Mouse (Mus musculus): ENCODE measurements at regions not wholly inside any gene's neighbourhood (a gene's known extent, or its start where the extent isn't known, plus 50 kb on each side); places are given as distances from the start of the nearest gene placed in this dataset.

- no peak overlapping the region for H3K4me3 ChIP-seq
- H3K27me3 ChIP-seq = no peaks in the 10 kb centered on the region
- H3K9me3 ChIP-seq (replicated peaks) = no peaks in the 10 kb centered on the region
- H3K36me3 ChIP-seq = no peaks in the 10 kb centered on the region; the same call in 1 of the 2 replicates
- WGBS = 72% methylated on average over 9 of the region's 9 CpGs
- no peak for ATAC-seq (replicated peaks; ENCODE audit: insufficient number of reproducible peaks, insufficient read depth, low FRiP score, low read depth)
- H3K27ac ChIP-seq = no peak overlapping the region
- H3K9ac ChIP-seq = no peak overlapping the region
- H3K4me1 ChIP-seq (replicated peaks) = peaks cover 13% of the 10 kb centered on the region
- H3K4me2 ChIP-seq = no peak overlapping the region
Measured at GRCm38 (mm10) chr6:39283761-39284415, 77.3 kb upstream of the Kdm7a start.

DNA sequence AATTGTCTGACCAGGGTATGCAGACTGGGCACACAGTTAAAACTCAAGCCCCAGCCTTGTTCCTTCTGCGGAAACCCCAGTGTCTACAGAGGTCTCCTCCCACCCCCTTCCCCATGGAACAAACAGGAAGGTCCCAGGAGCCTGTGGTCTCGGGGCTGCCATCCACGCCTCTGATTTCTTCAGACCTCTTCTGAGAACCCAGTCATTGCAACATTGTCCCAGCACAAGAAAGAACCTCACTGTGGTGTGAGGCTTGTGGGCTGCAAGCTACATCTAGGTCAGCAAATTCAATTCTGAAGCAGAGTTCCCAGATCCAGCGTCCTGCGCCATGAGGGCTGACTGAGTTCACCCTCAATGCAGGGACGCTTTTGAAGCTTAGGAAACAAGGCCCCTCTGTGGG, 71.7 kb upstream of the Kdm7a start:
- Histone ChIP-seq H3K4me2 (no peak overlapping the region), H3K4me3 (no peak overlapping the region), H3K36me3 (no peaks in the 10 kb centered on the region), H3K9ac (no peak overlapping the region), H3K27me3 (no peaks in the 10 kb centered on the region), H3K27ac (no peak overlapping the region), H3K4me1 (replicated peaks) (no peaks in the 10 kb centered on the region), H3K9me3 (replicated peaks) (no peaks in the 10 kb centered on the region)
- WGBS = 81% methylated on average over 6 of the region's 6 CpGs
- ATAC-seq (replicated peaks; ENCODE audit: insufficient number of reproducible peaks, insufficient read depth, low FRiP score, low read depth) = no peak

DNA sequence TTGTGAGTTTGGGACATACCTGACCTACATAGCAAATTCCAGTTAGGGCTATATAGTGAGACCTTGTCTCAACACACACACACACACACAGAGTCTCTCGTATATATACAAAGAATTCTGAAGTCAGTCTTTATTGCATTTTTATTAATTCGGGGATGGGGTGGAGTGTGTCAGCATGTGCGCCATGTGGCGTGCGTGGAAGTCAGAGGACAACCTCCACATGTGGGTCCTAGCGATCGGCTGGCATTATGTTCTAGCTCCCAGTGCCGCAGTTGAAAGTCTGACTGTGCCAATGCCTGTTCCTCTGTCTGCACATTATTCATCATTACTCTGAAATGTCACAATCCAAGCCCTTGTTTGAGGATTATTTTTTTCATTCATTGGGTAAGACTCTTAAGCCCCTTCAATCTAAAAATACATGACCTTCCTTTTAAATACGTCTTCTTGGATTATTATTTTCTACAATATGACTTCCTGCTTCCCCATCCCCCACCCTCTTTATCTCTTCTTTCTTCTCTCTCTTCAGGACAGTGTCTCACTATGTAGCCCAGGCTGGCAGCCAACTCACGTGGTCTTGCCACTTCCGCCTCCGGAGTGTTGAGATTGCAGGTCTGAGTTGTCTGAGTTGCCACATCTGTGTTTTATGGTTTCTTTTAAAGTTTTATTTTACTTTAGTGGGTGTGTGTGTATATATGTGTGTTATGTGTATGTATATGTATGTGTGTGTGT, 68.3 kb upstream of the Kdm7a start:
- H3K4me1 ChIP-seq (replicated peaks) = no peaks in the 10 kb centered on the region
- no peaks in the 10 kb centered on the region for H3K9me3 ChIP-seq (replicated peaks)
- 75% methylated on average over 12 of the region's 12 CpGs for WGBS
- no peak overlapping the region for H3K4me2 ChIP-seq
- no peak overlapping the region for H3K9ac ChIP-seq
- ATAC-seq (replicated peaks; ENCODE audit: insufficient number of reproducible peaks, insufficient read depth, low FRiP score, low read depth) = no peak
- H3K27me3 ChIP-seq = no peaks in the 10 kb centered on the region
- no peak overlapping the region for H3K27ac ChIP-seq
- no peaks in the 10 kb centered on the region for H3K36me3 ChIP-seq
- H3K4me3 ChIP-seq = no peak overlapping the region

GRCm38 (mm10) chr6:39273427-39273826, 66.8 kb upstream of the Kdm7a start:
- Histone ChIP-seq H3K4me3 (no peak overlapping the region), H3K27me3 (no peaks in the 10 kb centered on the region), H3K36me3 (no peaks in the 10 kb centered on the region), H3K4me2 (no peak overlapping the region), H3K9me3 (replicated peaks) (no peaks in the 10 kb centered on the region), H3K27ac (no peak overlapping the region), H3K9ac (no peak overlapping the region), H3K4me1 (replicated peaks) (no peaks in the 10 kb centered on the region)
- WGBS = 87% methylated on average over 1 of the region's 1 CpGs
- ATAC-seq (replicated peaks; ENCODE audit: insufficient number of reproducible peaks, insufficient read depth, low FRiP score, low read depth) = no peak

DNA sequence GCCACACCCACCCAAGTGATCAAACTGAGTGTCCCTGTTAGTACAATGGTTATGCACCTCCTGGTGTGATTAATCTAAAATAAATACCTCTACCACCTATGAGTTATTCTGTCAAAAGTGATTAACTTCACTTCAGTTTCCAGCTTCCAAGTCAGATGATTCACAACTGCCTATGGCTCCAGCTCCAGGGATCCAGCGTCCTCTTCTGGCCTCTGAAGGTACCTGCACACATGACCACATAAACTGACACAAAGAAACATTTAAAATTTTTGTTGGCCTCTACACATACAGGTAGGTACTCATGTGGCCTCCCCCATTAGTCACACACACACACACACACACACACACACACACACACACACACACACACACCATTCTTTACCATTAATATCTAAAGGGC, 63.9 kb upstream of the Kdm7a start:
- no peak overlapping the region for H3K4me2 ChIP-seq
- no peak overlapping the region for H3K27ac ChIP-seq
- H3K36me3 ChIP-seq = no peaks in the 10 kb centered on the region
- no peak overlapping the region for H3K9ac ChIP-seq
- H3K9me3 ChIP-seq (replicated peaks) = no peaks in the 10 kb centered on the region
- WGBS = 85% methylated on average over 1 of the region's 1 CpGs
- no peak overlapping the region for H3K4me3 ChIP-seq
- H3K27me3 ChIP-seq = no peaks in the 10 kb centered on the region
- no peaks in the 10 kb centered on the region for H3K4me1 ChIP-seq (replicated peaks)
- no peak for ATAC-seq (replicated peaks; ENCODE audit: insufficient number of reproducible peaks, insufficient read depth, low FRiP score, low read depth)

GRCm38 (mm10) chr6:39269706-39270105, 63.1 kb upstream of the Kdm7a start:
- no peak overlapping the region for H3K4me3 ChIP-seq
- no peak overlapping the region for H3K27ac ChIP-seq
- H3K9me3 ChIP-seq (replicated peaks) = no peaks in the 10 kb centered on the region
- H3K4me2 ChIP-seq = no peak overlapping the region
- ATAC-seq (replicated peaks; ENCODE audit: insufficient number of reproducible peaks, insufficient read depth, low FRiP score, low read depth) = no peak
- H3K4me1 ChIP-seq (replicated peaks) = peaks cover 4% of the 10 kb centered on the region; the same call in 1 of the 2 replicates
- 61% methylated on average over 5 of the region's 5 CpGs for WGBS
- no peaks in the 10 kb centered on the region for H3K36me3 ChIP-seq
- H3K9ac ChIP-seq = no peak overlapping the region
- H3K27me3 ChIP-seq = no peaks in the 10 kb centered on the region

- Histone ChIP-seq H3K4me3 (no peak overlapping the region), H3K27me3 (no peaks in the 10 kb centered on the region), H3K9me3 (replicated peaks) (no peaks in the 10 kb centered on the region), H3K27ac (no peak overlapping the region), H3K4me1 (replicated peaks) (peaks cover 8% of the 10 kb centered on the region), H3K9ac (no peak overlapping the region), H3K4me2 (no peak overlapping the region), H3K36me3 (no peaks in the 10 kb centered on the region)
- no peak for ATAC-seq (replicated peaks; ENCODE audit: insufficient number of reproducible peaks, insufficient read depth, low FRiP score, low read depth)
- 24% methylated on average over 8 of the region's 8 CpGs for WGBS
Measured at GRCm38 (mm10) chr6:39268647-39269428, 62.2 kb upstream of the Kdm7a start.

- 42% methylated on average over 4 of the region's 4 CpGs for WGBS
- Histone ChIP-seq H3K4me3 (no peak overlapping the region), H3K4me2 (no peak overlapping the region), H3K9me3 (replicated peaks) (no peaks in the 10 kb centered on the region), H3K9ac (no peak overlapping the region), H3K27ac (no peak overlapping the region; the same call in 1 of the 2 replicates), H3K27me3 (no peaks in the 10 kb centered on the region), H3K36me3 (no peaks in the 10 kb centered on the region), H3K4me1 (replicated peaks) (peaks cover 10% of the 10 kb centered on the region)
- ATAC-seq (replicated peaks; ENCODE audit: insufficient number of reproducible peaks, insufficient read depth, low FRiP score, low read depth) = peak; percentile 63
Measured at GRCm38 (mm10) chr6:39264722-39265121, 58.1 kb upstream of the Kdm7a start.

- H3K4me2 ChIP-seq = no peak overlapping the region
- no peaks in the 10 kb centered on the region for H3K36me3 ChIP-seq
- no peaks in the 10 kb centered on the region for H3K27me3 ChIP-seq
- ATAC-seq (replicated peaks; ENCODE audit: insufficient number of reproducible peaks, insufficient read depth, low FRiP score, low read depth) = no peak
- H3K27ac ChIP-seq = no peak overlapping the region
- H3K4me3 ChIP-seq = no peak overlapping the region
- 57% methylated on average over 8 of the region's 8 CpGs for WGBS
- peaks cover 10% of the 10 kb centered on the region for H3K4me1 ChIP-seq (replicated peaks)
- H3K9me3 ChIP-seq (replicated peaks) = no peaks in the 10 kb centered on the region
- H3K9ac ChIP-seq = no peak overlapping the region
Measured at GRCm38 (mm10) chr6:39263615-39264014, 57.0 kb upstream of the Kdm7a start.

DNA sequence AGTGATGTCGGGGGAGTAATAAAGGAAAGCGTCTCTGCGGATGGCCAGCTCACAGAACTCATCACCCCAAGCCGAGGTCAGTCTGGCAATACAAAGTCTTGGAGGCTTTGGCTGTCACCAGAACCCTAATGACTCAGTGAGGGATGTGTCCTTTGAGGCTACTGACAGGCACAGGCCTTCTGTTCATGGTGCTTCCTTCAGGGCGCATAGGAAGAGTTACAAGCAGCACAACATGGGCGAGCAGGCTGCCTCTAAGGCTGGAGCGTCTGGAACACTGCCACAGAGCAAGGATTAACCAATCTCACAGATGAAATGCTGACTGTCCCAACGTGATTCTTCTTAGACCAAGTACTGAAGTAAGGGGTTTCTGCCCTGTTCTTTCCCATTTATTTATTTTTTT, 55.4 kb upstream of the Kdm7a start:
- Histone ChIP-seq H3K36me3 (no peaks in the 10 kb centered on the region), H3K27ac (no peak overlapping the region), H3K27me3 (no peaks in the 10 kb centered on the region), H3K4me2 (no peak overlapping the region), H3K9me3 (replicated peaks) (no peaks in the 10 kb centered on the region), H3K9ac (no peak overlapping the region), H3K4me1 (replicated peaks) (peaks cover 21% of the 10 kb centered on the region), H3K4me3 (no peak overlapping the region)
- 63% methylated on average over 8 of the region's 8 CpGs for WGBS
- no peak for ATAC-seq (replicated peaks; ENCODE audit: insufficient number of reproducible peaks, insufficient read depth, low FRiP score, low read depth)

GRCm38 (mm10) chr6:39260480-39260879, 53.9 kb upstream of the Kdm7a start:
- H3K9me3 ChIP-seq (replicated peaks) = no peaks in the 10 kb centered on the region
- H3K4me1 ChIP-seq (replicated peaks) = peaks cover 30% of the 10 kb centered on the region
- H3K36me3 ChIP-seq = no peaks in the 10 kb centered on the region
- H3K27ac ChIP-seq = no peak overlapping the region
- no peak overlapping the region for H3K9ac ChIP-seq
- H3K4me3 ChIP-seq = no peak overlapping the region
- H3K4me2 ChIP-seq = no peak overlapping the region
- WGBS = 91% methylated on average over 4 of the region's 4 CpGs
- no peak for ATAC-seq (replicated peaks; ENCODE audit: insufficient number of reproducible peaks, insufficient read depth, low FRiP score, low read depth)
- H3K27me3 ChIP-seq = no peaks in the 10 kb centered on the region
